Mouse (Mus musculus) neural tube, embryonic 15.5 days (tissue): Measurements from ENCODE around the gene Ncam1. TPM values are rescaled to one million over a fixed set of nuclear protein-coding genes. Genes with fewer than 3 reads are reported as not detected.
A peak's percentile ranks its signal among the peaks of the same experiment; 100 is the strongest.

ENCODE experiments used
- ATAC-seq: fragments of 200-750 bp; cut with Nextera tagmentation; 2 replicates; pipeline ENCODE4 v1.8.0; 2017; ENCODE audit warnings: mild to moderate bottlenecking, moderate TSS enrichment, moderate library complexity; ENCODE audit not compliant: low FRiP score
- H3K27ac ChIP-seq: fragments of 300-500 bp; sonication (generic); replicated peaks from 2 replicates; pipeline ENCODE4 v1.5.1; 2015; ENCODE audit warnings: mild to moderate bottlenecking, inconsistent platforms
- H3K27me3 ChIP-seq: fragments of 300-500 bp; sonication (generic); replicated peaks from 2 replicates; pipeline ENCODE4 v1.6.1; 2015; ENCODE audit warnings: inconsistent platforms
- H3K36me3 ChIP-seq: fragments of 300-500 bp; sonication (generic); 2 replicates; pipeline ENCODE4 v1.6.1; 2015; ENCODE audit warnings: inconsistent platforms
- H3K4me1 ChIP-seq: fragments of 300-500 bp; sonication (generic); 2 replicates; pipeline ENCODE4 v1.6.1; 2015; ENCODE audit warnings: inconsistent platforms
- H3K4me2 ChIP-seq: fragments of 300-500 bp; sonication (generic); 2 replicates; pipeline ENCODE4 v1.6.1; 2015; ENCODE audit warnings: inconsistent platforms, mild to moderate bottlenecking, moderate library complexity
- H3K4me3 ChIP-seq: fragments of 300-500 bp; sonication (generic); replicated peaks from 2 replicates; pipeline ENCODE4 v1.5.1; 2015; ENCODE audit warnings: mild to moderate bottlenecking, inconsistent platforms
- H3K9ac ChIP-seq: fragments of 300-500 bp; sonication (generic); replicated peaks from 2 replicates; pipeline ENCODE4 v1.6.1; 2015; ENCODE audit warnings: mild to moderate bottlenecking, inconsistent platforms
- H3K9me3 ChIP-seq: fragments of 300-500 bp; sonication (generic); replicated peaks from 2 replicates; pipeline ENCODE4 v1.6.1; 2016; ENCODE audit warnings: inconsistent platforms
- WGBS: fragments of 180-500 bp; shearing (Covaris S2); methylation state at CpG from one replicate; pipeline ENCODE4 v1.1.7; 2015; ENCODE audit warnings: mixed read lengths; 5-methylcytosine and 5-hydroxymethylcytosine counted together
- polyA plus RNA-seq: library from polyadenylated mRNA; unstranded; fragments of >200 nt; fragmentation: Nextera tagmentation; extraction: Ambion mirVana; gene quantifications from 2 replicates; pipeline ENCODE4 v1.2.1, GENCODE M21; 2015

Ncam1 gene
- polyA plus RNA-seq, 1 experiment from 2014 or later, result 434 TPM

GRCm38 (mm10) chr9:49746176-49746575, 52.5 kb downstream of the Ncam1 start:
- ATAC-seq, result no peak
- Histone ChIP-seq H3K27me3 (no peaks in the 10 kb centered on the region), H3K9me3 (no peaks in the 10 kb centered on the region), H3K4me2 (no peak overlapping the region), H3K4me3 (no peak overlapping the region), H3K36me3 (no peaks in the 10 kb centered on the region), H3K9ac (no peak overlapping the region), H3K4me1 (peaks cover 57% of the 10 kb centered on the region), H3K27ac (no peak overlapping the region)
- WGBS, result 59% methylated on average over 2 of the region's 2 CpGs

- ATAC-seq, result 0 out of 2 replicates have a peak, but pooled peaks have one; percentile 39
- Histone ChIP-seq H3K27ac (no peak overlapping the region), H3K4me1 (peaks cover 57% of the 10 kb centered on the region), H3K27me3 (no peaks in the 10 kb centered on the region), H3K9ac (no peak overlapping the region), H3K4me3 (no peak overlapping the region), H3K4me2 (no peak overlapping the region), H3K36me3 (no peaks in the 10 kb centered on the region), H3K9me3 (no peaks in the 10 kb centered on the region)
- 14% methylated on average over 4 of the region's 4 CpGs for WGBS
Measured at GRCm38 (mm10) chr9:49745696-49746095, 53.0 kb downstream of the Ncam1 start.

GRCm38 (mm10) chr9:49744286-49744685, 54.4 kb downstream of the Ncam1 start:
- Histone ChIP-seq H3K4me3 (no peak overlapping the region), H3K4me1 (peaks cover 66% of the 10 kb centered on the region), H3K9ac (no peak overlapping the region), H3K27me3 (no peaks in the 10 kb centered on the region), H3K9me3 (no peaks in the 10 kb centered on the region), H3K4me2 (no peak overlapping the region), H3K27ac (0 out of 2 replicates have a peak overlapping the region, but pooled peaks have one; percentile 56), H3K36me3 (no peaks in the 10 kb centered on the region)
- 18% methylated on average over 2 of the region's 2 CpGs for WGBS
- ATAC-seq, result no peak

DNA sequence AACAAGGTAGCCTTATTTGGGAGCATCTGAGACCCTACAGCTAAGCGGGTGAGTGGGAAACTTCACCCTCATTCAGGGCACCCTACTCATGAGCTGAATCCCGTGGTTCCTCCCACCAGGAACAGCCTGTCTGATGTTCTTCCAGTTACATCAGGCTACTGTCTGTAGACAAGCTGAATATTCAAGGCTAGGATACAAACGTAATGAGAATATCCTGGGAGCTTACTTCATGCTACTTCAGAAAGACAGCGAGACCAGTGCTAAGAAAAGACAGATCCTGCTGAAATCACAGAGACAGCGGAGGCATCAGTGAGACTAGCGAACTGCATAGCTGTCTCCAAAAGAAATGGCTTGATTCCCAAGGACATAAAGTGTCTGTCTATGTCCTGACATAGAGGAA, 58.8 kb downstream of the Ncam1 start:
- H3K4me1 ChIP-seq, result peaks cover 54% of the 10 kb centered on the region
- H3K36me3 ChIP-seq, result no peaks in the 10 kb centered on the region
- no peak for ATAC-seq
- no peak overlapping the region for H3K27ac ChIP-seq
- no peaks in the 10 kb centered on the region for H3K27me3 ChIP-seq
- 86% methylated on average over 6 of the region's 6 CpGs for WGBS
- H3K9me3 ChIP-seq, result no peaks in the 10 kb centered on the region
- H3K4me2 ChIP-seq, result no peak overlapping the region
- no peak overlapping the region for H3K9ac ChIP-seq
- H3K4me3 ChIP-seq, result no peak overlapping the region

- no peaks in the 10 kb centered on the region for H3K36me3 ChIP-seq
- WGBS, result 12% methylated on average over 1 of the region's 1 CpGs
- H3K9me3 ChIP-seq, result no peaks in the 10 kb centered on the region
- H3K4me1 ChIP-seq, result peaks cover 50% of the 10 kb centered on the region
- H3K4me3 ChIP-seq, result no peak overlapping the region
- no peak overlapping the region for H3K9ac ChIP-seq
- H3K27ac ChIP-seq, result no peak overlapping the region; the same call in 1 of the 2 replicates
- no peaks in the 10 kb centered on the region for H3K27me3 ChIP-seq
- peak; percentile 46; the same call in 1 of the 2 replicates for ATAC-seq
- H3K4me2 ChIP-seq, result no peak overlapping the region
Measured at GRCm38 (mm10) chr9:49738546-49738945, 60.2 kb downstream of the Ncam1 start.

DNA sequence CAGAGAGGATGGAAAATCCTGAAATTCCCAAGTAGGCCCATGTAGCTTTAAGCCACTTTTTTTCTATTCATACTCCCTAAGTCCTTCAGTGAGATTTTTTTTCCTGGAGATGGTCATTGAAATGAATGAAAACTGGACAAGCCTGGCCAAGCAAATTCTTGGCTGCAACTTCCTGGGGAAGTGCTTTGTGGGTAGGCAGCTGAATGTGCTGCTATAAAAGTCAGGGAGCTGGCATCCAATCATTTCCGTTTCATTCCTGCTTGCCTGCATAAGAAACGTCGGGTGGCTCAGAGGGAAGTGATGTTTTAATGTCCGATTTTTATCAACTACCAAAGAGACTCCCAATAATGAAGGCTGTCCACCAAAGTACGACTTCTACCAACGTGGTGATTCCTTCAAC, 61.6 kb downstream of the Ncam1 start:
- ATAC-seq, result no peak
- Histone ChIP-seq H3K4me1 (peaks cover 42% of the 10 kb centered on the region), H3K27me3 (no peaks in the 10 kb centered on the region), H3K9ac (no peak overlapping the region), H3K36me3 (no peaks in the 10 kb centered on the region), H3K27ac (no peak overlapping the region), H3K4me3 (no peak overlapping the region), H3K4me2 (no peak overlapping the region), H3K9me3 (no peaks in the 10 kb centered on the region)
- 71% methylated on average over 6 of the region's 6 CpGs for WGBS

DNA sequence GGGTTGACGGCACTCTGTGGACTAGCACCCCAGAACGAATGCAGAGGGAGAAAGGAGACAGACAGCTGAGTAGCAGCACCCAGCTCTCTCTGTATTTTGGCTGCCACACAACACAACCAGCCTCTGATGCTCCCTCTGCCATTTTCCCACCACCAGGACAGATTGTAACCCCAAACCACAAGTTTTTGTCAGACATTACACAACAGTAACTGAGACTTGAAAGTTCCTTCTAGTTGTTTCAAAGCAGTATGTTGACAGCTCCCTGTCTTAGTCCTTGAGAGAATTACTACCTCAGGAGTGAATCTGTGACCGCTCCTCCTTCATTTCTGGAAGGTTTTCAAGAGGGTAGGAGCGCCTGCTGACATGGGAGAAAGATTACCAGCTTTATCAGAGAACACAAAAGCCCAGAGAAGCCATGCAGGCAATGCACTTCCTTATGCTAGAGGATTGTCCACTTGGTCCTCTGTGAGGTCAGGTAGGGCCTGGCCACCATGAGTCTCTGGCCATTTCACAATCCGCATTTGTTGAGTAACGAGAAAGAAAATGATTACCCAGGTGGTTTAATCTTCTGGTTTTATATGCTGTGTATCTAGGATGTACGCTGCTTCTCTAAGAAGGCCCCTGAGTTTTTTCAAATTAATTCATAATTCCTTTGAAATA, 64.2 kb downstream of the Ncam1 start:
- no peak overlapping the region for H3K9ac ChIP-seq
- 69% methylated on average over 7 of the region's 7 CpGs for WGBS
- no peak overlapping the region for H3K4me2 ChIP-seq
- no peak for ATAC-seq
- H3K27me3 ChIP-seq, result no peaks in the 10 kb centered on the region
- H3K4me1 ChIP-seq, result peaks cover 43% of the 10 kb centered on the region
- no peak overlapping the region for H3K27ac ChIP-seq
- H3K36me3 ChIP-seq, result no peaks in the 10 kb centered on the region
- no peaks in the 10 kb centered on the region for H3K9me3 ChIP-seq
- H3K4me3 ChIP-seq, result no peak overlapping the region

DNA sequence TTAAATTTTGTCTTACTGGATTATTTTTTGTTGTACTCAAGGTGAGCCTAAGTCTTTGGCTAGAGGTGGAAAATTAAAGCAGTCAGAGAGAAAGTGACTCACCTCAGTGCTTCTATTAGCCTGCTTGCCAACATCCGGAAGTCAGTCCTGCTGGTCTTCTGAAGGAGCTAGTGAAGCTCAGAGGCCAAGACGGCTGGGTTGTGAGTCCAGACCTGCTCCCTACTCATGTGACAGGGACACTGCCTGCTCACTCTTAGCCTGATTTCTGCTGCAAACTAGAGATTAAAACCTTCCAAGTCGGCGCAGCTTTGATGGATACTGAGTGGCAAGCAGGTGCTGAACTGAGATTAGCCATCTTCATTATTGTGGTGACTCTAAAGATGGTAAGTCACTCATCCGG, 65.0 kb downstream of the Ncam1 start:
- WGBS, result 85% methylated on average over 5 of the region's 5 CpGs
- Histone ChIP-seq H3K4me2 (no peak overlapping the region), H3K4me1 (peaks cover 48% of the 10 kb centered on the region)

DNA sequence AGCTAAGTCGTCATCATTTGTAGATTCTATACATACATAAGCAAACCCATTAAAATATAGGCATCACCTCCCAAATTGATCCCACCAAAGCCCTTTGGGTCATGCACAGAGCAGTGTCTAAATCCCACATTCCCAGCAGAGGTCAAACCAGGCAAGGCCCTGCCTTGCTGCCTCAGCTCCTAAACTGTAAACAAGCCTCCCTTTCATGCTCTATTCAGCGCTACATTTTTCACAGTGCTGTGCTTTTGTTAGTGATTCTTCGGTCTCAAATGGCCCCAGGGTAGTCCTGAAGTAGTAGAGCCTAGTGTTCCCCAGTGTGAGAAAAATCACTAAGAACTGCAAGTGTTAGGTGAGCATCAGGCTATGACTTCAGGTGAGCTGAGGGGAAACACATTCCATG, 69.2 kb downstream of the Ncam1 start:
- Histone ChIP-seq H3K4me3 (no peak overlapping the region), H3K27me3 (no peaks in the 10 kb centered on the region), H3K9me3 (no peaks in the 10 kb centered on the region), H3K9ac (no peak overlapping the region), H3K27ac (no peak overlapping the region), H3K36me3 (no peaks in the 10 kb centered on the region), H3K4me2 (no peak overlapping the region), H3K4me1 (peaks cover 43% of the 10 kb centered on the region)
- 37% methylated on average over 3 of the region's 3 CpGs for WGBS
- no peak for ATAC-seq

More for the DNA sequence above, 65.0 kb downstream of the Ncam1 start:
- H3K27ac ChIP-seq, result no peak overlapping the region
- H3K9ac ChIP-seq, result no peak overlapping the region
- H3K4me3 ChIP-seq, result no peak overlapping the region
- no peak for ATAC-seq
- H3K27me3 ChIP-seq, result no peaks in the 10 kb centered on the region
- no peaks in the 10 kb centered on the region for H3K36me3 ChIP-seq
- H3K9me3 ChIP-seq, result no peaks in the 10 kb centered on the region

- no peaks in the 10 kb centered on the region for H3K9me3 ChIP-seq
- WGBS, result 10% methylated on average over 8 of the region's 8 CpGs
- no peaks in the 10 kb centered on the region for H3K27me3 ChIP-seq
- no peak overlapping the region for H3K4me3 ChIP-seq
- H3K4me1 ChIP-seq, result peaks cover 41% of the 10 kb centered on the region
- H3K9ac ChIP-seq, result no peak overlapping the region
- peak overlapping the region; percentile 9 for H3K4me2 ChIP-seq
- peak; percentile 56 for ATAC-seq
- H3K36me3 ChIP-seq, result no peaks in the 10 kb centered on the region
- H3K27ac ChIP-seq, result peak overlapping the region; percentile 41
Measured at GRCm38 (mm10) chr9:49728211-49728610, 70.5 kb downstream of the Ncam1 start.

DNA sequence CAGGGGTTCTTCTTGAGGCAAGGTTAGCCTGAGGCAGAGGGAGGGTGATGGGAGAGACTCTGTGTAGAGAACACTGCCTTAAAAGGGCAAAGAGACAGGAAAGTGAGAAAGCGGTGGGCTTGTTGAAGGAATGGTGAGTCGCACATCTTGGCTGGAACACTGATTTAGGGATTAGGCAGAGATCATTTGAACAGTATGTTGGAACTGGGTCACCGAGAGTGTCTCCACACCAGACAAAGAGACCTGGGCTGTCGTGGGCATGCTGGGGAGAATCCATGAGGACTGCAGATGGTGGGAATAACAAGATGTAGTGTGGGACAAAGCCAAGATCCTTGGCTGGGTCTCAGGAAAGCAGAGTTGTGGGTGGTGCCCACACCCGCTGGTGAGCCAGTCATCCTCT, 76.0 kb downstream of the Ncam1 start:
- H3K36me3 ChIP-seq, result 0 out of 2 replicates have a peak, but pooled peaks cover 5% of the 10 kb centered on the region
- peaks cover 45% of the 10 kb centered on the region for H3K4me1 ChIP-seq
- 0 out of 2 replicates have a peak overlapping the region, but pooled peaks have one; percentile 9 for H3K27ac ChIP-seq
- no peaks in the 10 kb centered on the region for H3K27me3 ChIP-seq
- H3K4me2 ChIP-seq, result no peak overlapping the region
- 86% methylated on average over 5 of the region's 5 CpGs for WGBS
- H3K4me3 ChIP-seq, result no peak overlapping the region
- no peaks in the 10 kb centered on the region for H3K9me3 ChIP-seq
- ATAC-seq, result no peak
- H3K9ac ChIP-seq, result no peak overlapping the region

DNA sequence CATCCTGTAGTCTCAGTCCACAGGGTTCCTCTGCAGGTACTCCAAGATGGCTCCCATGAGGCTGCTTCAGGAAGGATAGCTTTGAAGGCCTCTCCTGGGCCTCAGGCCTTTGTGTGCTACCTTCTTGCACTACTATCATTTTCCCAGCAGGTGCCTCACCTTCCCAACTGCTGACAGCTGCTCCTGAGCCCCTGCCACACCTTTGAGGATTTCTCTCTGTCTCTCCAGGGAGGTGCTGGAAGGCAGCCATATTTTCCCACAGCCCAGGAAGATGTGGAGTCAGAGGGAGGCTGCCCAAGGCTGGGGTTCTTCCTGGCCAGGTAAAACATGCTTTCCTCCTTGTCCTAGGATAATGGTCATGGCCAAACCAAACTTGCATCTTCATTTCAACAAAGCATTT, 83.6 kb downstream of the Ncam1 start:
- ATAC-seq, result peak; percentile 22; the same call in 1 of the 2 replicates
- H3K4me3 ChIP-seq, result no peak overlapping the region
- H3K4me1 ChIP-seq, result peaks cover 15% of the 10 kb centered on the region
- no peak overlapping the region for H3K9ac ChIP-seq
- peaks cover 10% of the 10 kb centered on the region; the same call in 1 of the 2 replicates for H3K36me3 ChIP-seq
- H3K27me3 ChIP-seq, result no peaks in the 10 kb centered on the region
- H3K27ac ChIP-seq, result no peak overlapping the region
- H3K4me2 ChIP-seq, result no peak overlapping the region
- no peaks in the 10 kb centered on the region for H3K9me3 ChIP-seq
